Mouse (Mus musculus) olfactory bulb, adult 2 months (tissue): ENCODE data around the gene Atrx.

Experiments
- CTCF ChIP-seq: fragments of 200-500 bp; IDR thresholded peaks from 2 replicates; pipeline ENCODE4 v1.5.1; 2012; ENCODE audit warnings: low read depth, mild to moderate bottlenecking, low read length, moderate library complexity; ENCODE audit not compliant: insufficient read depth
- POLR2A ChIP-seq: fragments of 200-500 bp; IDR thresholded peaks from 2 replicates; pipeline ENCODE4 v1.6.1; 2012; ENCODE audit warnings: mild to moderate bottlenecking, low read depth, low read length, moderate library complexity; ENCODE audit not compliant: insufficient read depth

- TF ChIP-seq POLR2A (no peak), CTCF (no peak)
Measured at GRCm38 (mm10) chrX:105864367-105864766, 64.8 kb downstream of the Atrx start.
